Mouse (Mus musculus) ES-Bruce4 (cell line): ENCODE data around the gene Fndc7. TPM values are rescaled to one million over a fixed set of nuclear protein-coding genes. Genes with fewer than 3 reads are reported as not detected.

Experiments used
- H3K27ac ChIP-seq: 2 replicates; pipeline ENCODE4 v1.5.1; 2012; ENCODE audit warnings: low read length, inconsistent platforms; ENCODE audit not compliant: insufficient read depth
- H3K27me3 ChIP-seq: 2 replicates; pipeline ENCODE4 v1.6.1; 2012; ENCODE audit warnings: mild to moderate bottlenecking, low read length, inconsistent platforms; ENCODE audit not compliant: control insufficient read depth, poor library complexity, insufficient read depth, severe bottlenecking
- H3K36me3 ChIP-seq: 2 replicates; pipeline ENCODE4 v1.6.1; 2012; ENCODE audit warnings: inconsistent platforms, mild to moderate bottlenecking, low read length, moderate library complexity; ENCODE audit not compliant: control insufficient read depth, poor library complexity, insufficient read depth, severe bottlenecking
- H3K4me1 ChIP-seq: one replicate; pipeline ENCODE4 v1.8.1; 2011; ENCODE audit warnings: low read length; ENCODE audit not compliant: control insufficient read depth, insufficient read depth
- H3K4me3 ChIP-seq: 2 replicates; pipeline ENCODE4 v1.5.1; 2011; ENCODE audit warnings: low read depth, mild to moderate bottlenecking, low read length
- H3K9ac ChIP-seq: 2 replicates; pipeline ENCODE4 v1.6.1; 2012; ENCODE audit warnings: low read depth, mild to moderate bottlenecking, inconsistent platforms; ENCODE audit not compliant: poor library complexity, severe bottlenecking
- H3K9me3 ChIP-seq: replicated peaks from 2 replicates; pipeline ENCODE4 v1.6.1; 2012; ENCODE audit warnings: mild to moderate bottlenecking, low read length, inconsistent platforms; ENCODE audit not compliant: control insufficient read depth, poor library complexity, insufficient read depth, severe bottlenecking
- CTCF ChIP-seq: IDR thresholded peaks from one replicate; pipeline ENCODE4 v1.8.1; 2011; ENCODE audit warnings: low read depth, low read length
- EP300 ChIP-seq: IDR thresholded peaks from 2 replicates; pipeline ENCODE4 v1.6.1; 2011; ENCODE audit warnings: low read depth, low read length; ENCODE audit not compliant: insufficient read depth
- POLR2A ChIP-seq: IDR thresholded peaks from one replicate; pipeline ENCODE4 v1.8.1; 2011; ENCODE audit warnings: low read length; ENCODE audit not compliant: insufficient read depth
- polyA plus RNA-seq: library from polyadenylated mRNA; stranded (reverse); fragments of >200 nt; gene quantifications from 2 replicates; pipeline ENCODE4 v1.2.4, GENCODE M21; 2011; ENCODE audit warnings: low read depth; ENCODE audit not compliant: missing spikeins, insufficient read depth, insufficient read length

Gene Fndc7
- polyA plus RNA-seq, 1 experiment, result not detected

DNA sequence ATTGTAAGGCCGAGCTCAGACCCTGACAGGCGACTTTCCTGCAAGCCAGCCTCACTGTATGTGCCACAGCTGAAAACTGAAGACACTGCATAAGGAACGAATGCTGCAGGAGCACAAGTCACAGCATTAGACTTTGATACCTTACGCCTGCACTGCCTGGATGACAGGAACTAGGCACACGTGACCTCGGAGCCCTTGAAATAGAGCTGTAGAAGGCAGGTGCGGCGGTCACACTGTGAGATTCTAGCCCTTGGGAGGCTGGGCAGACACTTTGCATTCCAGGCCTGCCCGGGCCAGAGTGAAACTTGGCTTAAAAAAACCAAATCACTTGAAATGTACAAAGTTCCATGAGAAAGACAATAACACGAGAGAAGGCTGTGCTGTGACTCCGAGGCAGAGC is 59.3 kb downstream of the Fndc7 start:
- Histone ChIP-seq H3K9ac (no peak overlapping the region), H3K36me3 (no peaks in the 10 kb centered on the region; the same call in 1 of the 2 replicates), H3K27ac (no peak overlapping the region), H3K9me3 (no peaks in the 10 kb centered on the region), H3K4me3 (no peak overlapping the region), H3K4me1 (no peaks in the 10 kb centered on the region), H3K27me3 (no peaks in the 10 kb centered on the region)
- no peak for TF ChIP-seq CTCF
- TF ChIP-seq POLR2A, result no peak
- no peak for TF ChIP-seq EP300

DNA sequence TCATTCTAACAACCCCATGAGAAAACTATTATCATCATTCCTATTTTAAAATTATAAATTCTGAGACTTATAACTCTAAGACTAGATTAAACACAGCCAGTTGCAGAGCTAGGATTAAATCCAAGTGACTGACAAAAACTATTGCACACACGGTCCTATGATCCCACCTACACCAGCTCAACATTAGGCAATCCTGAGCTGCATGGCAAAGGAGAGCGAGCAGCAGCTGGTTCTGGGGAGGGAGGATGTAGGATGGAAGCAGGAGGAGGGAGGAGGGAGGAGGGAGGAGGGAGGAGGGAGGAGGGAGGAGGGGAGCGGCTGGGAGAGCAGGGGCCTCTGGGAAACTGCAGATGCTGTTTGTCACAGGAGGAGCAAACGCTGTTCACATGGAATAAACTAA is 74.2 kb downstream of the Fndc7 start:
- Histone ChIP-seq H3K27me3 (no peaks in the 10 kb centered on the region), H3K9ac (no peak overlapping the region), H3K36me3 (peaks cover 3% of the 10 kb centered on the region; the same call in 1 of the 2 replicates), H3K4me3 (no peak overlapping the region), H3K27ac (no peak overlapping the region), H3K9me3 (no peaks in the 10 kb centered on the region), H3K4me1 (no peaks in the 10 kb centered on the region)
- TF ChIP-seq EP300 (no peak), POLR2A (no peak), CTCF (no peak)

DNA sequence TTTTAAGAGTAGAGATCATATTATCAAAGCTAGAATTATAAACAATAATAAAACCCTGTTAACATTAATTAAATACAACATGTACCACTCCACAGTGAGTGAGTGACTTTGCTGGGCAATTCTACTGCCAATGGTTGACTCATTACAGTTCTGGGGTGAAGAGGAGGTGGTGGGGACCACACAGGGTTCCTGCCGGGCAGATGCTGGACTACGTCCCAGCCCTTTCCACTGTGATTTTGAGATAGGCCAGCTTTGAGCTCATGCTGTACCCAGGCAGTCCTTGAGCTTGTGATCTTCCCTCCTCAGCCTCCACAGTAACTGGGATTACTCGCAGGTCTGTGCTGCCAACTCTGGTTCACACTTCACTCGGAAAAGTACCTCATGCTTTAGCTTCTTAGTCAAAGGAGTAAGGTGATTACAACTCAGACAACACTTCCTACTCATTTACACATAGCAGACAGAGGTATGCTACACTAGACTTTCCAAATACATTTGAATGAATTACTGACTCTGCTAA is 79.0 kb downstream of the Fndc7 start:
- H3K27ac ChIP-seq, result no peak overlapping the region
- H3K4me1 ChIP-seq, result no peaks in the 10 kb centered on the region
- no peak overlapping the region for H3K4me3 ChIP-seq
- H3K36me3 ChIP-seq, result peaks cover 3% of the 10 kb centered on the region; the same call in 1 of the 2 replicates
- TF ChIP-seq POLR2A (no peak), CTCF (no peak), EP300 (no peak)
- no peaks in the 10 kb centered on the region for H3K9me3 ChIP-seq
- no peaks in the 10 kb centered on the region for H3K27me3 ChIP-seq
- no peak overlapping the region for H3K9ac ChIP-seq

DNA sequence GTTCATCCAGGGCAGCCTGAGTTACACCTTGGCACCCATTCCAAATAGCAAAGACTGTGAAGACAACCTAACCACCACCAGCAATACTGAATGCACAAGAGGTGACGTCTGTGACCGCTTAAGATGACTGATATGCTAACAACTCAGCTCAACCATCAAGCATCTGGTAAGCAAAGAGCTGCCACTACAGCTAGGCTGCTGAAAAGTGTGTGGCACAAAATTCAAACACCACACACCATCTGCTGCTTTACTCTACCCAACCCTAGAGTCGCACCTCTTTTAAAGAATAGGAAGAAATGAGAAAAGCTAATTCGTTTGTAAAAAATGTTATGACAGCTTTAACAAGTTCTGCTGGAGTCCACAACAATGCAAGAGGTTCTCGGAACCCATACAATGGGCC is 84.2 kb downstream of the Fndc7 start:
- TF ChIP-seq CTCF, result no peak
- Histone ChIP-seq H3K4me3 (no peak overlapping the region), H3K9ac (no peak overlapping the region), H3K27me3 (no peaks in the 10 kb centered on the region), H3K36me3 (0 out of 2 replicates have a peak, but pooled peaks cover 6% of the 10 kb centered on the region), H3K27ac (no peak overlapping the region), H3K9me3 (no peaks in the 10 kb centered on the region), H3K4me1 (no peaks in the 10 kb centered on the region)

Other genes starting within 250 kb of the Fndc7 start
- 22.6 and 25.2 TPM in 2 replicates for gene Clcc1, start 236.1 kb downstream of the Fndc7 start, polyA plus RNA-seq
- gene Gpsm2, start 167.7 kb downstream of the Fndc7 start, polyA plus RNA-seq, result 27.5 and 30.9 TPM in 2 replicates
- not detected in 2 replicates for gene Aknad1, start 150.3 kb downstream of the Fndc7 start, polyA plus RNA-seq
- gene Stxbp3, start 49.5 kb downstream of the Fndc7 start, polyA plus RNA-seq, result 25.9 and 29.9 TPM in 2 replicates
- 112 and 113 TPM in 2 replicates for gene Prpf38b, start 21.7 kb upstream of the Fndc7 start, polyA plus RNA-seq
- 0.43 TPM in 1 of 2 replicates, not detected in the other for gene Henmt1, start 49.9 kb upstream of the Fndc7 start, polyA plus RNA-seq
- not detected in 2 replicates for gene Gm9857, start 50.4 kb upstream of the Fndc7 start, polyA plus RNA-seq
- 6.7 and 7.3 TPM in 2 replicates for gene Fam102b, start 137.6 kb upstream of the Fndc7 start, polyA plus RNA-seq
- gene Slc25a54, start 190.5 kb upstream of the Fndc7 start, polyA plus RNA-seq, result not detected in 2 replicates
- 16.2 TPM in 2 replicates for gene Slc25a24, start 233.1 kb upstream of the Fndc7 start, polyA plus RNA-seq